Mouse (Mus musculus) ES-Bruce4 (cell line): ENCODE results near the gene Atp1a4.

Source experiments
- CTCF ChIP-seq: IDR thresholded peaks from one replicate; pipeline ENCODE4 v1.8.1; 2011; ENCODE audit warnings: low read depth, low read length
- EP300 ChIP-seq: IDR thresholded peaks from 2 replicates; pipeline ENCODE4 v1.6.1; 2011; ENCODE audit warnings: low read depth, low read length; ENCODE audit not compliant: insufficient read depth

GRCm38 (mm10) chr1:172229215-172229614, 29.0 kb downstream of the Atp1a4 start:
- no peak for TF ChIP-seq CTCF
- TF ChIP-seq EP300 = no peak
